Mouse (Mus musculus): ENCODE results near the gene Phf3. TPM values are rescaled to one million over a fixed set of nuclear protein-coding genes. Genes with fewer than 3 reads are reported as not detected.

Phf3 gene
- polyA plus RNA-seq, 1 experiment from 2014 or later = 16.2 TPM

- Histone ChIP-seq H3K4me2 (ENCODE audit: low read depth, low read length) (no peak overlapping the region), H3K4me1 (ENCODE audit: control insufficient read depth, insufficient read depth, low read length) (no peaks in the 10 kb centered on the region), H3K27ac (ENCODE audit: low read length) (no peak overlapping the region), H3K9me3 (ENCODE audit: control insufficient read depth, low read length) (no peaks in the 10 kb centered on the region), H3K9ac (ENCODE audit: low read depth, low read length) (no peak overlapping the region), H3K36me3 (ENCODE audit: control insufficient read depth, insufficient read depth, low read length) (peaks cover 20% of the 10 kb centered on the region), H3K4me3 (ENCODE audit: low read length) (no peak overlapping the region), H3K27me3 (replicated peaks; ENCODE audit: control insufficient read depth, insufficient read depth, low read length) (no peaks in the 10 kb centered on the region)
- 95% methylated on average over 8 of the region's 8 CpGs for WGBS
- no peak for ATAC-seq
Observed at GRCm38 (mm10) chr1:30801911-30802310, 71.8 kb downstream of the Phf3 start.

- 69% methylated on average over 6 of the region's 6 CpGs for WGBS
- H3K9me3 ChIP-seq (ENCODE audit: control insufficient read depth, low read length) = no peaks in the 10 kb centered on the region
- no peak overlapping the region for H3K4me2 ChIP-seq (ENCODE audit: low read depth, low read length)
- no peak overlapping the region for H3K4me3 ChIP-seq (ENCODE audit: low read length)
- no peak overlapping the region for H3K27ac ChIP-seq (ENCODE audit: low read length)
- no peak overlapping the region for H3K9ac ChIP-seq (ENCODE audit: low read depth, low read length)
- ATAC-seq = no peak
- H3K27me3 ChIP-seq (replicated peaks; ENCODE audit: control insufficient read depth, insufficient read depth, low read length) = no peaks in the 10 kb centered on the region
- H3K36me3 ChIP-seq (ENCODE audit: control insufficient read depth, insufficient read depth, low read length) = peaks cover 8% of the 10 kb centered on the region
- H3K4me1 ChIP-seq (ENCODE audit: control insufficient read depth, insufficient read depth, low read length) = no peaks in the 10 kb centered on the region
Observed at GRCm38 (mm10) chr1:30799277-30799834, 74.4 kb downstream of the Phf3 start.

- H3K4me3 ChIP-seq (ENCODE audit: low read length) = no peak overlapping the region
- no peak overlapping the region for H3K4me2 ChIP-seq (ENCODE audit: low read depth, low read length)
- no peak overlapping the region for H3K9ac ChIP-seq (ENCODE audit: low read depth, low read length)
- no peaks in the 10 kb centered on the region for H3K27me3 ChIP-seq (replicated peaks; ENCODE audit: control insufficient read depth, insufficient read depth, low read length)
- no peaks in the 10 kb centered on the region for H3K4me1 ChIP-seq (ENCODE audit: control insufficient read depth, insufficient read depth, low read length)
- ATAC-seq = no peak
- WGBS = 88% methylated on average over 5 of the region's 5 CpGs
- no peak overlapping the region for H3K27ac ChIP-seq (ENCODE audit: low read length)
- no peaks in the 10 kb centered on the region for H3K36me3 ChIP-seq (ENCODE audit: control insufficient read depth, insufficient read depth, low read length)
- peaks cover 3% of the 10 kb centered on the region; the same call in 1 of the 2 replicates for H3K9me3 ChIP-seq (ENCODE audit: control insufficient read depth, low read length)
Observed at GRCm38 (mm10) chr1:30794606-30795005, 79.1 kb downstream of the Phf3 start.

GRCm38 (mm10) chr1:30793357-30793883 is 80.3 kb downstream of the Phf3 start:
- H3K9me3 ChIP-seq (ENCODE audit: control insufficient read depth, low read length) = peaks cover 3% of the 10 kb centered on the region; the same call in 1 of the 2 replicates
- WGBS = 71% methylated on average over 7 of the region's 7 CpGs
- no peak overlapping the region for H3K27ac ChIP-seq (ENCODE audit: low read length)
- no peak overlapping the region for H3K9ac ChIP-seq (ENCODE audit: low read depth, low read length)
- H3K36me3 ChIP-seq (ENCODE audit: control insufficient read depth, insufficient read depth, low read length) = no peaks in the 10 kb centered on the region
- no peak overlapping the region for H3K4me2 ChIP-seq (ENCODE audit: low read depth, low read length)
- no peaks in the 10 kb centered on the region for H3K27me3 ChIP-seq (replicated peaks; ENCODE audit: control insufficient read depth, insufficient read depth, low read length)
- no peak overlapping the region for H3K4me3 ChIP-seq (ENCODE audit: low read length)
- no peak for ATAC-seq
- no peaks in the 10 kb centered on the region for H3K4me1 ChIP-seq (ENCODE audit: control insufficient read depth, insufficient read depth, low read length)

GRCm38 (mm10) chr1:30792935-30793334 is 80.8 kb downstream of the Phf3 start:
- Histone ChIP-seq H3K27me3 (replicated peaks; ENCODE audit: control insufficient read depth, insufficient read depth, low read length) (no peaks in the 10 kb centered on the region), H3K27ac (ENCODE audit: low read length) (no peak overlapping the region), H3K36me3 (ENCODE audit: control insufficient read depth, insufficient read depth, low read length) (no peaks in the 10 kb centered on the region), H3K9me3 (ENCODE audit: control insufficient read depth, low read length) (peaks cover 3% of the 10 kb centered on the region; the same call in 1 of the 2 replicates), H3K9ac (ENCODE audit: low read depth, low read length) (no peak overlapping the region), H3K4me2 (ENCODE audit: low read depth, low read length) (no peak overlapping the region), H3K4me3 (ENCODE audit: low read length) (no peak overlapping the region), H3K4me1 (ENCODE audit: control insufficient read depth, insufficient read depth, low read length) (no peaks in the 10 kb centered on the region)
- WGBS = 49% methylated on average over 5 of the region's 5 CpGs
- ATAC-seq = no peak

- Histone ChIP-seq H3K36me3 (ENCODE audit: control insufficient read depth, insufficient read depth, low read length) (no peaks in the 10 kb centered on the region), H3K9me3 (ENCODE audit: control insufficient read depth, low read length) (peaks cover 3% of the 10 kb centered on the region; the same call in 1 of the 2 replicates), H3K4me1 (ENCODE audit: control insufficient read depth, insufficient read depth, low read length) (no peaks in the 10 kb centered on the region), H3K9ac (ENCODE audit: low read depth, low read length) (no peak overlapping the region), H3K27me3 (replicated peaks; ENCODE audit: control insufficient read depth, insufficient read depth, low read length) (no peaks in the 10 kb centered on the region), H3K4me2 (ENCODE audit: low read depth, low read length) (no peak overlapping the region), H3K27ac (ENCODE audit: low read length) (no peak overlapping the region), H3K4me3 (ENCODE audit: low read length) (no peak overlapping the region)
- 56% methylated on average over 1 of the region's 1 CpGs for WGBS
- ATAC-seq = no peak
Observed at GRCm38 (mm10) chr1:30790220-30790619, 83.5 kb downstream of the Phf3 start.

- no peaks in the 10 kb centered on the region for H3K27me3 ChIP-seq (replicated peaks; ENCODE audit: control insufficient read depth, insufficient read depth, low read length)
- no peak overlapping the region for H3K4me2 ChIP-seq (ENCODE audit: low read depth, low read length)
- no peaks in the 10 kb centered on the region for H3K36me3 ChIP-seq (ENCODE audit: control insufficient read depth, insufficient read depth, low read length)
- H3K4me1 ChIP-seq (ENCODE audit: control insufficient read depth, insufficient read depth, low read length) = no peaks in the 10 kb centered on the region
- H3K9ac ChIP-seq (ENCODE audit: low read depth, low read length) = no peak overlapping the region
- 67% methylated on average over 1 of the region's 1 CpGs for WGBS
- peaks cover 3% of the 10 kb centered on the region; the same call in 1 of the 2 replicates for H3K9me3 ChIP-seq (ENCODE audit: control insufficient read depth, low read length)
- ATAC-seq = no peak
- no peak overlapping the region for H3K4me3 ChIP-seq (ENCODE audit: low read length)
- no peak overlapping the region for H3K27ac ChIP-seq (ENCODE audit: low read length)
Observed at GRCm38 (mm10) chr1:30789689-30790088, 84.0 kb downstream of the Phf3 start.

- H3K4me2 ChIP-seq (ENCODE audit: low read depth, low read length) = no peak overlapping the region
- peaks cover 3% of the 10 kb centered on the region; the same call in 1 of the 2 replicates for H3K9me3 ChIP-seq (ENCODE audit: control insufficient read depth, low read length)
- ATAC-seq = no peak
- no peaks in the 10 kb centered on the region for H3K27me3 ChIP-seq (replicated peaks; ENCODE audit: control insufficient read depth, insufficient read depth, low read length)
- no peak overlapping the region for H3K9ac ChIP-seq (ENCODE audit: low read depth, low read length)
- WGBS = 69% methylated on average over 2 of the region's 2 CpGs
- no peak overlapping the region for H3K27ac ChIP-seq (ENCODE audit: low read length)
- no peak overlapping the region for H3K4me3 ChIP-seq (ENCODE audit: low read length)
- H3K36me3 ChIP-seq (ENCODE audit: control insufficient read depth, insufficient read depth, low read length) = no peaks in the 10 kb centered on the region
- no peaks in the 10 kb centered on the region for H3K4me1 ChIP-seq (ENCODE audit: control insufficient read depth, insufficient read depth, low read length)
Observed at GRCm38 (mm10) chr1:30789001-30789400, 84.7 kb downstream of the Phf3 start.

GRCm38 (mm10) chr1:30786583-30786982 is 87.1 kb downstream of the Phf3 start:
- H3K4me2 ChIP-seq (ENCODE audit: low read depth, low read length) = no peak overlapping the region
- 83% methylated on average over 9 of the region's 9 CpGs for WGBS
- H3K4me1 ChIP-seq (ENCODE audit: control insufficient read depth, insufficient read depth, low read length) = no peaks in the 10 kb centered on the region
- no peak overlapping the region for H3K27ac ChIP-seq (ENCODE audit: low read length)
- ATAC-seq = no peak
- H3K9ac ChIP-seq (ENCODE audit: low read depth, low read length) = no peak overlapping the region
- peaks cover 3% of the 10 kb centered on the region; the same call in 1 of the 2 replicates for H3K9me3 ChIP-seq (ENCODE audit: control insufficient read depth, low read length)
- H3K27me3 ChIP-seq (replicated peaks; ENCODE audit: control insufficient read depth, insufficient read depth, low read length) = no peaks in the 10 kb centered on the region
- no peak overlapping the region for H3K4me3 ChIP-seq (ENCODE audit: low read length)
- H3K36me3 ChIP-seq (ENCODE audit: control insufficient read depth, insufficient read depth, low read length) = no peaks in the 10 kb centered on the region

- peak; percentile 76 for ATAC-seq
- Histone ChIP-seq H3K36me3 (ENCODE audit: control insufficient read depth, insufficient read depth, low read length) (no peaks in the 10 kb centered on the region), H3K9ac (ENCODE audit: low read depth, low read length) (no peak overlapping the region), H3K4me3 (ENCODE audit: low read length) (no peak overlapping the region), H3K9me3 (ENCODE audit: control insufficient read depth, low read length) (no peaks in the 10 kb centered on the region), H3K27me3 (replicated peaks; ENCODE audit: control insufficient read depth, insufficient read depth, low read length) (no peaks in the 10 kb centered on the region), H3K27ac (ENCODE audit: low read length) (no peak overlapping the region), H3K4me1 (ENCODE audit: control insufficient read depth, insufficient read depth, low read length) (no peaks in the 10 kb centered on the region), H3K4me2 (ENCODE audit: low read depth, low read length) (no peak overlapping the region)
- 53% methylated on average over 6 of the region's 6 CpGs for WGBS
Observed at GRCm38 (mm10) chr1:30783741-30784140, 90.0 kb downstream of the Phf3 start.
